Mouse (Mus musculus) liver, embryonic 16.5 days (tissue): ENCODE data around the gene Dck. TPM values are rescaled to one million over a fixed set of nuclear protein-coding genes. Genes with fewer than 3 reads are reported as not detected.

Source experiments
- ATAC-seq: fragments of 200-750 bp; cut with Nextera tagmentation; 2 replicates; pipeline ENCODE4 v1.8.0; 2017; ENCODE audit warnings: low read depth, mild to moderate bottlenecking, moderate number of reproducible peaks, moderate library complexity
- H3K27ac ChIP-seq: fragments of 300-500 bp; sonication (generic); 2 replicates; pipeline ENCODE4 v1.5.1; 2014; ENCODE audit warnings: mild to moderate bottlenecking, low read length
- H3K27me3 ChIP-seq: fragments of 300-500 bp; sonication (generic); 2 replicates; pipeline ENCODE4 v1.6.1; 2014; ENCODE audit warnings: low read depth, low read length, mixed read lengths; ENCODE audit not compliant: control insufficient read depth, insufficient read depth
- H3K36me3 ChIP-seq: fragments of 300-500 bp; sonication (generic); 2 replicates; pipeline ENCODE4 v1.6.1; 2014; ENCODE audit warnings: mild to moderate bottlenecking; ENCODE audit not compliant: control insufficient read depth, insufficient read depth
- H3K4me1 ChIP-seq: fragments of 300-500 bp; sonication (generic); 2 replicates; pipeline ENCODE4 v1.6.1; 2014; ENCODE audit warnings: low read depth, low read length, mixed read lengths; ENCODE audit not compliant: control insufficient read depth
- H3K4me2 ChIP-seq: fragments of 300-500 bp; sonication (generic); 2 replicates; pipeline ENCODE4 v1.6.1; 2014; ENCODE audit warnings: low read depth, low read length, mixed read lengths
- H3K4me3 ChIP-seq: fragments of 300-500 bp; sonication (generic); 2 replicates; pipeline ENCODE4 v1.5.1; 2014; ENCODE audit warnings: low read depth, mild to moderate bottlenecking, low read length
- H3K9ac ChIP-seq: fragments of 300-500 bp; sonication (generic); 2 replicates; pipeline ENCODE4 v1.6.1; 2014; ENCODE audit warnings: low read depth, low read length
- H3K9me3 ChIP-seq: fragments of 300-500 bp; sonication (generic); replicated peaks from 2 replicates; pipeline ENCODE4 v1.6.1; 2016; ENCODE audit warnings: low read length; ENCODE audit not compliant: control insufficient read depth
- WGBS: fragments of 180-500 bp; shearing (Covaris S2); extraction: QIAGEN DNeasy Blood & Tissue Kit; methylation state at CpG from one replicate; pipeline ENCODE4 v1.1.7; 2014; ENCODE audit not compliant: insufficient replicate concordance; 5-methylcytosine and 5-hydroxymethylcytosine counted together
- polyA plus RNA-seq: library from polyadenylated mRNA; unstranded; fragments of >200 nt; fragmentation: Nextera tagmentation; extraction: Ambion mirVana; gene quantifications from 2 replicates; pipeline ENCODE4 v1.2.1, GENCODE M21; 2015

Gene Dck
- polyA plus RNA-seq, 1 experiment from 2014 or later, result 81.6 TPM

DNA sequence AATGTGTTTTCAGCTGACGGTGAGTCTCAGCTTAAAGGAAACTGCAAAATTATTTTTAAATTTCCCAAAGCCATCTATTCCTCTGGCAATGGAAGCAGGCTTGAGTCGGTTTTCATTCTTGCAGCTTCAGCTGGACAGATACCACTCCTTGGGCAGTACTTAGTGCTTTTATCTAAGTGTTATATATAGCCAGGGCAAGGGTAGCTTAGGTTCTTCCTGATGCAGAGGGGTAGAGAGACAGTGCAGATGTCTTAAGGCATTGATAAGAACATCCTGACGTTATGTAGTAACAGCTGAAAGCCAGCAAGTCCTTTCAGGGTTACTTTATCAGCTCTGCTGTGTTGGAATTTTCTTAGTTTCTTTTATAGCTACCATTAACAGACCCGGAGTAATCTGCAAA lies 66.1 kb downstream of the Dck start:
- Histone ChIP-seq H3K4me2 (no peak overlapping the region), H3K36me3 (no peaks in the 10 kb centered on the region), H3K4me1 (no peaks in the 10 kb centered on the region), H3K27me3 (no peaks in the 10 kb centered on the region), H3K27ac (no peak overlapping the region), H3K4me3 (no peak overlapping the region), H3K9ac (no peak overlapping the region), H3K9me3 (no peaks in the 10 kb centered on the region)
- 50% methylated on average over 4 of the region's 4 CpGs for WGBS
- ATAC-seq, result no peak

- Histone ChIP-seq H3K36me3 (no peaks in the 10 kb centered on the region), H3K4me1 (no peaks in the 10 kb centered on the region), H3K4me3 (no peak overlapping the region), H3K4me2 (no peak overlapping the region), H3K9me3 (no peaks in the 10 kb centered on the region), H3K9ac (no peak overlapping the region), H3K27me3 (no peaks in the 10 kb centered on the region), H3K27ac (no peak overlapping the region)
- 51% methylated on average over 3 of the region's 3 CpGs for WGBS
- ATAC-seq, result no peak
Measured at GRCm38 (mm10) chr5:88831935-88832334, 67.1 kb downstream of the Dck start.

Other genes starting within 250 kb of the Dck start
- 0.06 and 0.08 TPM in 2 replicates for gene Jchain, start 237.1 kb upstream of the Dck start, polyA plus RNA-seq
- gene Utp3, start 210.5 kb upstream of the Dck start, polyA plus RNA-seq, result 25.1 and 27.2 TPM in 2 replicates
- gene Rufy3, start 200.0 kb upstream of the Dck start, polyA plus RNA-seq, result 4.7 and 5.1 TPM in 2 replicates
- gene Grsf1, start 88.8 kb upstream of the Dck start, polyA plus RNA-seq, result 13.7 and 18.5 TPM in 2 replicates
- 9.9 and 10.4 TPM in 2 replicates for gene Mob1b, start 44.1 kb upstream of the Dck start, polyA plus RNA-seq
- 0.34 and 0.47 TPM in 2 replicates for gene Slc4a4, start 121.8 kb downstream of the Dck start, polyA plus RNA-seq